Mouse (Mus musculus) Patski (cell line): Measurements from ENCODE around the gene Chil1. TPM values are rescaled to one million over a fixed set of nuclear protein-coding genes. Genes with fewer than 3 reads are reported as not detected.

Source experiments
- ATAC-seq: fragments of 100-300 bp; one replicate; pipeline ENCODE4 v1.8.0; 2021
- CTCF ChIA-PET: fragments of 350-600 bp; sonication (Branson Sonifier 250); formaldehyde crosslinking; loops from one replicate; lab custom pipeline; 2022; ENCODE audit warnings: inconsistent platforms; lab: Charles Lee
- POLR2A ChIA-PET: fragments of 350-600 bp; sonication (Branson Sonifier 250); formaldehyde crosslinking; loops from one replicate; lab custom pipeline; 2022; ENCODE audit warnings: antibody characterized with exemption, inconsistent platforms; lab: Charles Lee
- DNase-seq: peaks from one replicate; pipeline ENCODE4 v3.0.0-alpha.2; 2011; ENCODE audit warnings: low read depth, low spot score
- H3K27me3 ChIP-seq: fragments of 371-371 bp; one replicate; pipeline ENCODE4 v1.5.1; 2021
- CTCF ChIP-seq: fragments of 100-300 bp; IDR thresholded peaks from one replicate; pipeline ENCODE4 v1.5.1; 2021
- in situ Hi-C: fragments of 300-500 bp; cut with MboI; formaldehyde crosslinking; loops from 3 replicates; pipeline ENCODE4 v1.11.1; 2018; ENCODE audit warnings: low pct_unique_long_range_greater_than_20kb, mixed read lengths
- polyA plus RNA-seq: library from polyadenylated mRNA; unstranded; gene quantifications from one replicate; pipeline ENCODE4 v1.2.3, GENCODE M21; 2021

The Chil1 gene
- polyA plus RNA-seq, 1 experiment from 2014 or later = 1.6 TPM

GRCm38 (mm10) chr1:134200481-134200880 is 18.5 kb downstream of the Chil1 start:
- POLR2A ChIA-PET = no interaction called here
- CTCF ChIA-PET = no interaction called here
- no peaks in the 10 kb centered on the region for H3K27me3 ChIP-seq
- TF ChIP-seq CTCF = no peak
- no peak for DNase-seq
- in situ Hi-C loops = loop anchor here (10.0 kb wide), 1 partner anchor 46 kb away; no protein-coding TSS in a partner anchor
- ATAC-seq = no peak

- ChIA-PET POLR2A (no interaction called here), CTCF (no interaction called here)
- H3K27me3 ChIP-seq = no peaks in the 10 kb centered on the region
- DNase-seq (no peak), ATAC-seq (no peak)
- in situ Hi-C loops = loop anchor here (10.0 kb wide), 1 partner anchor 46 kb away; no protein-coding TSS in a partner anchor
- TF ChIP-seq CTCF = no peak
Measured at GRCm38 (mm10) chr1:134200998-134201686, 19.2 kb downstream of the Chil1 start.

GRCm38 (mm10) chr1:134201751-134202420 is 19.9 kb downstream of the Chil1 start:
- TF ChIP-seq CTCF = no peak
- H3K27me3 ChIP-seq = no peaks in the 10 kb centered on the region
- ChIA-PET POLR2A (no interaction called here), CTCF (interaction anchor here (1.5 kb wide), 1 partner anchor 43 kb away, joined by 7 read pairs; no protein-coding TSS in a partner anchor)
- in situ Hi-C loops = loop anchor here (10.0 kb wide), 1 partner anchor 47 kb away; no protein-coding TSS in a partner anchor
- ATAC-seq (no peak), DNase-seq (no peak)

GRCm38 (mm10) chr1:134204230-134204629 is 22.3 kb downstream of the Chil1 start:
- in situ Hi-C loops = loop anchor here (10.0 kb wide), 1 partner anchor 49 kb away; no protein-coding TSS in a partner anchor
- DNase-seq (no peak), ATAC-seq (no peak)
- no peaks in the 10 kb centered on the region for H3K27me3 ChIP-seq
- TF ChIP-seq CTCF = no peak
- CTCF ChIA-PET = interaction anchor here (1.3 kb wide), 1 partner anchor 35 kb away, joined by 4 read pairs; no protein-coding TSS in a partner anchor
- POLR2A ChIA-PET = no interaction called here

GRCm38 (mm10) chr1:134205296-134206018 is 23.5 kb downstream of the Chil1 start:
- in situ Hi-C loops = loop anchor here (10.0 kb wide), 1 partner anchor 51 kb away; no protein-coding TSS in a partner anchor
- TF ChIP-seq CTCF = no peak
- no peaks in the 10 kb centered on the region for H3K27me3 ChIP-seq
- DNase-seq (no peak), ATAC-seq (no peak)
- ChIA-PET POLR2A (interaction anchor here (0.6 kb wide), 1 partner anchor 10 kb away, joined by 4 read pairs; no protein-coding TSS in a partner anchor), CTCF (interaction anchor here (1.4 kb wide), 1 partner anchor 10 kb away, joined by 5 read pairs; no protein-coding TSS in a partner anchor)

- no peaks in the 10 kb centered on the region for H3K27me3 ChIP-seq
- ChIA-PET POLR2A (no interaction called here), CTCF (no interaction called here)
- ATAC-seq = no peak
- DNase-seq = no peak
- no peak for TF ChIP-seq CTCF
- in situ Hi-C loops = loop anchor here (10.0 kb wide), 1 partner anchor 51 kb away; no protein-coding TSS in a partner anchor
Measured at GRCm38 (mm10) chr1:134206085-134206484, 24.1 kb downstream of the Chil1 start.

- no peak for ATAC-seq
- DNase-seq = no peak
- ChIA-PET POLR2A (interaction anchor here (0.6 kb wide), 1 partner anchor 55 kb away, joined by 3 read pairs; no protein-coding TSS in a partner anchor), CTCF (interaction anchor here (1.2 to 2.3 kb wide), 2 partner anchors 16 to 34 kb away, joined by 3 to 5 read pairs; no protein-coding TSS in a partner anchor)
- no peak for TF ChIP-seq CTCF
- H3K27me3 ChIP-seq = no peaks in the 10 kb centered on the region
- in situ Hi-C loops = no loop called here
Measured at GRCm38 (mm10) chr1:134210179-134210755, 28.3 kb downstream of the Chil1 start.

- ChIA-PET POLR2A (no interaction called here), CTCF (interaction anchor here (1.2 to 2.3 kb wide), 3 partner anchors 15 to 40 kb away, joined by 3 to 5 read pairs (median 3); no protein-coding TSS in a partner anchor)
- DNase-seq (no peak), ATAC-seq (no peak)
- no peaks in the 10 kb centered on the region for H3K27me3 ChIP-seq
- no peak for TF ChIP-seq CTCF
- in situ Hi-C loops = no loop called here
Measured at GRCm38 (mm10) chr1:134211043-134211442, 29.1 kb downstream of the Chil1 start.

GRCm38 (mm10) chr1:134211631-134212030 is 29.7 kb downstream of the Chil1 start:
- TF ChIP-seq CTCF = no peak
- H3K27me3 ChIP-seq = no peaks in the 10 kb centered on the region
- DNase-seq = no peak
- in situ Hi-C loops = no loop called here
- POLR2A ChIA-PET = no interaction called here
- CTCF ChIA-PET = interaction anchor here (1.4 to 2.3 kb wide), 2 partner anchors 33 to 40 kb away, joined by 3 to 5 read pairs; no protein-coding TSS in a partner anchor
- ATAC-seq = no peak

- TF ChIP-seq CTCF = no peak
- ATAC-seq (no peak), DNase-seq (no peak)
- no peaks in the 10 kb centered on the region for H3K27me3 ChIP-seq
- POLR2A ChIA-PET = no interaction called here
- CTCF ChIA-PET = interaction anchor here (1.4 to 2.3 kb wide), 2 partner anchors 32 to 41 kb away, joined by 3 to 5 read pairs; no protein-coding TSS in a partner anchor
- in situ Hi-C loops = no loop called here
Measured at GRCm38 (mm10) chr1:134212351-134212750, 30.4 kb downstream of the Chil1 start.
